Mouse (Mus musculus) bone marrow macrophage, adult 2 months (primary cell): ENCODE measurements around the gene Wbp2. TPM values are rescaled to one million over a fixed set of nuclear protein-coding genes. Genes with fewer than 3 reads are reported as not detected.

Source experiments
- H3K27ac ChIP-seq: 2 replicates; pipeline ENCODE4 v1.5.1; 2012; ENCODE audit warnings: low read depth, low read length; ENCODE audit not compliant: insufficient read depth
- H3K4me1 ChIP-seq: 2 replicates; pipeline ENCODE4 v1.6.1; 2012; ENCODE audit warnings: low read length; ENCODE audit not compliant: control insufficient read depth, insufficient read depth
- H3K4me3 ChIP-seq: 2 replicates; pipeline ENCODE4 v1.5.1; 2012; ENCODE audit warnings: mild to moderate bottlenecking, low read length, moderate library complexity; ENCODE audit not compliant: insufficient read depth
- CTCF ChIP-seq: IDR thresholded peaks from 2 replicates; pipeline ENCODE4 v1.5.1; 2012; ENCODE audit warnings: low read depth, mild to moderate bottlenecking, low read length, moderate library complexity
- POLR2A ChIP-seq: IDR thresholded peaks from 2 replicates; pipeline ENCODE4 v1.6.1; 2012; ENCODE audit warnings: mild to moderate bottlenecking, low read depth, low read length, borderline replicate concordance
- polyA plus RNA-seq: library from polyadenylated mRNA; stranded (reverse); fragments of >200 nt; gene quantifications from 2 replicates; pipeline ENCODE4 v1.2.4, GENCODE M21; 2012; ENCODE audit not compliant: missing spikeins, insufficient read depth, insufficient read length

Wbp2 gene
- polyA plus RNA-seq, 1 experiment = 155 TPM

DNA sequence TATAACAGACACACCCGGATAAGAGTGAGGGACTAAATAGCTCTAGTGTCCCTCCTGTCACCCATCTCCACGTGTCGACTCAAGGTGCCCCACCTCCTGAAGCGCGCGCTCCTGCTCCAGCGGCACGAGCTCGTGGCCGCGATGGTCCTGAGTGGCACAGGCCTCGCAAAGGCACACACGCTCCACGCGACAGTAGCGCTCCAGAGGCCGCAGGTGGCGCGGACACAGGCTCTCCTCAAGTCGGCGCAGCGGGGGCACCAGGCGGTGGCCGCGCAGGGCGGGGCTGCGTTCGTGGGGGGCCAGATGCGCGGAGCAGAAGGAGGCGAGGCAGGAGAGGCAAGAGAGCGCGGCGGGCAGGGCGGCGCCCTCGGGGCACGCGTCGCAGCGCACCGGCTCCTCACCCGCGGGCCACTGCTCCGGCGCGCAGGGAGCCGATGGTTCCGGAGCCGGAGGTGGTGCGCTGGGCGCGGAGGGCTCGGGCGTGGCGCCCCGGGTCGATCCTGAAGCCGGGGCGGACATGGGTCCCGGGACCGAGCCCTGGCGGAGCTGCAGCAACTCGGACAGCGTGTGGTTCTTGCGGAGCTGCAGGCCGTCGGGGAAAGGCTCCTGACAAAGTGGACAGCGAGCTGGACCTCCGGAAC, 22.8 kb upstream of the Wbp2 start:
- Histone ChIP-seq H3K27ac (peak overlapping the region; percentile 99), H3K4me3 (peak overlapping the region; percentile 90), H3K4me1 (peaks cover 24% of the 10 kb centered on the region)
- TF ChIP-seq POLR2A = no peak
- no peak for TF ChIP-seq CTCF

DNA sequence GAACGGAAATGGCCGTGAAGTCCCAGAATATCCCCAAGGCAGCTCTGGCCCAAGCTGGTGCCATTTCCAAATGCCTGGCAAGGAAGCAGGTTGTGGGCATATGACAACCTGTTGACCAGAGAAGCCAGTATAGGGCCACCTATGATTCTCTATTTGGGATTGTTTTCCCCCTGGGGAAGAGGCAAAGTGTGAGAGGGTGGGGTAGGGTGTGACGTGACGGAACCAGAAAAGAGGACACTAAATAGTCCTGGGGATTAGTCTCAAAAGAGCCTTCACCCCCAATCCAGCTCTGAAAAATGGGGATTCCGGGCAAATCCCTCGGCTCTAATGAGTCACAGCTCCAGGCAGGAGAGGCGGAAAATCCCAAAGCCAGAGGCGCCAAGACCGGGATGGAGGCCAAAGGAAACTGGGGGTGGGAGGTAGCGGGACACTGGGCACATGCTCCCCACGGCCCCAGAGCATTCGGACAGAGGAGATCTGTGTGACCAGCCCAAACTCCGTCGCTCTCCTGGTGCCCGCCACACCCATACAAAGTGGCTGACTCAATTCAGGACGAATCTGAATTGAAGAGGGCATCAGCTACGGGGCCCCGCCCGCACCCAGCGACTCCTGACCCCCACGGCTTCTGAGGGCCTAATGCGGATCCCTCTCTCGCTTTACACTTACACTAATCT, 21.8 kb upstream of the Wbp2 start:
- Histone ChIP-seq H3K27ac (no peak overlapping the region), H3K4me3 (peak overlapping the region; percentile 90), H3K4me1 (peaks cover 28% of the 10 kb centered on the region)
- no peak for TF ChIP-seq CTCF

DNA sequence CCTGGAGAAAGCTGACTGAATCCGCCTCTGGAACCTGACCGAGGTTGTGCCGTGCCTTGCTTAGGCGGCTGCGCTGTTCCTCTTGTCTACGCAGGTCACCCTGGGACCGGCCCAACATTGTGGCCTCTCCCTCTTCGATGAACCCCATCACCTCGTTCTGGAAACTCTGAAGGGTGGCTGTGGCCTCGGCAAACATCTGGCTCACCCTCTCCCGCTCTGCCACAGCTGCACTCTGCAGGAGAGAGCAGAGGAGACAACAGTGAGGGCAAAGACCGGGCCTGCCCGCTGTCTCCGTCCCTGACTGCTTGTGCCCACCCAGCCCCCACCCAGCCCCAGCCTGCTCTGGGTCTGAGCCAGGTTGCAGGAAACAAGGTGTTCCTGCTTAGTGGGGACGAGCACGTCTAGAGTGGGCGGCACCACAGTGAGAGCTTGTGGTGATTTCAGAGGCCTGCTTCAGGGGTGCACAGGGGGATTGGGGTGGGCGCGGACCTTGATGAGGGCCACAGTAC, 21.0 kb upstream of the Wbp2 start:
- TF ChIP-seq POLR2A = no peak
- no peak for TF ChIP-seq CTCF
- Histone ChIP-seq H3K27ac (no peak overlapping the region), H3K4me3 (no peak overlapping the region), H3K4me1 (peaks cover 28% of the 10 kb centered on the region)

DNA sequence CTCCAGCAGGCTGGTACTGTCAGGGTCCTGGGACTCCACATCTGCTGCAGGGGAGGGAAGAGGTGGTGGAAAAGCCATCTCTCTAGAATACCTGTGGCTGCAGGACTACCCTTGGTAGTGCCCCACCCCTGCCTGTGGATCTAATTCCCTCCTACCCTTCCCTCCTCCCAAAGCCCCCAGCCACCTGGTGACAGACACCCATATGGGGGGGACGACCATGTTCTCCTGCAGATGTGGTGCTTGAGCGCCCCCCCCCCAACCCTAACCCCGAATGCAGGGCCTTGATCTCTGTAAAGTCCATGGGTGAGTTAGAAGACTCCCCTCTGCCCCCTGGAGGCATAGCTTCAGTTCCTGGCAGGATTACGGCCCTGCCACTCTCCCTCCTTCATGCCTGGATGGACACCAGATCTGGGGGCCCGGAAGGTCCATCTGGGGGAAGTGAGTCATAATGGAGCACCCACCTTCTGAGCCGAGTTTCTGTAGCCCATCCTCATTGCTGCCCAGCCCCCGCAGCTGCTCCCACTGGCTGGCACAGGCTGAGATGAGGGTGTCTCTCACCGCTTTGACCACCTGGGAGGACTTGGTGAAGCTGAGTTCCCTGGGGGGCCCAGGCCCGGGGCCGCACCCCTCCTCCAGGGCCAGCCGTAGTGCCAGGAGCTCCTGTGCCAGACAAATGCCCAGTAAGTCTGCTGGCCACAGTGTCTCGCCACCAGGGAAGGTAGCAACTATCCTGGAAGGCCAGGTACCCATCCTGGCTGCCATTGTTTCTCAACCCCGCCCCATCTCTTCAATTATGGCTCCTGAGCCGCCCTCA, 20.4 kb upstream of the Wbp2 start:
- Histone ChIP-seq H3K4me1 (peaks cover 27% of the 10 kb centered on the region), H3K4me3 (no peak overlapping the region), H3K27ac (no peak overlapping the region)
- TF ChIP-seq CTCF = no peak
- TF ChIP-seq POLR2A = no peak

DNA sequence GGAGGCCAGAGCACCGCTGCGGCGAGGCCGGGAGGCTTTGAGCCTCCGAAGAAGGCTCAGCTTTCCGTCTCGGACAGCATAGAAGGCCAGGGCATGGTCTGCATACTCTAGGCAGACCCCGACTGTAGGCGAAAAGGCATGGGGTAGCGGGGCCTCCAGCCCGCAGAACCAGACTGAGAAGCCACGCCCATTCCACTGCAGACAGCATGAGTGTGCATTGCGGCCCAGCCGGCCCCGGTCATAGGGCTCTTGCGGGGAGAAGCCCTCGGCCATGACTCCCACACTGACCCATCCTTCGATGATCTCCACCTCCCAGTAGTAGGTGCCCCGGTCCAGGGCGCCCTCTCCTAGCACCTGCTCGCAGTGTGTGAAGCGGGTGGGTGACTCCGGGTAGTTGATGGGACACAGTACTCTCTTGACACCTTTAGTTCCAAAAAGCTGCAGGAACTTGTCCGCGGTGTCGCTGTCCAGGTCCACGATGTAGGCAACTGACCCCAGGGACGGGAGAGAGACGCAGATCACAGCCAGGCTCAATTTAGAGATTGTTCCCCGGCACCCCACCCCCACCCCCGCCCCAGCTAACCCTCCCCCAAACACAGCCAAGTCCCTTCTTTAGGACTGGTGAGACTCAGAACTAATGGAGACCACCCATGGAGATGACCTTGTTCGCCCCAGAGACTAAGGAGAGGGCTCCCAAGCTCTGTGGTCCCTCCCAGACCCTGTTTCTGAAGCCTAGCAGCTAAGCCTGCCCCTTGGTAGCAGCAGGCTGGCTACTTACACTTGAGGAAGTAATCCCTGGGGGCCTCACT, 19.6 kb upstream of the Wbp2 start:
- Histone ChIP-seq H3K27ac (no peak overlapping the region), H3K4me1 (peaks cover 19% of the 10 kb centered on the region), H3K4me3 (no peak overlapping the region)
- TF ChIP-seq POLR2A (no peak), CTCF (no peak)

DNA sequence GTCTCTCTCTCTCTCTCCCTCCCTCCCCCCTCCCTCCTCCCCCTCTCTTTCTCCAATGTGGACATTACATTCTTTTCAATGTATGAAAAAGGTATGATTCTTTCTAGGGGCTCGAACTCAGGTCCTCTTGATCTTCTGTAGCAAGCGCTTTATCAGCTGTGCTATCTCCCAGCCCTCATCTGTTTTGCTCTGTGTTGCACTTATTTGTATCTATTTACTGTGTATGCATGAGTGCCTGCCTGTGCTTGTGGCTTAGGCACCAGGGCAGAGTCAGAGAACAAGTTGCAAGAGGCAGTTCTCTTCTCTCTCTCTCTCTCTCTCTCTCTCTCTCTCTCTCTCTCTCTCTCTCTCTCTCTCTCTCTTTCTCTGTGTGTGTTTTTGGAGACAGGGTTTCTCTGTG, 18.3 kb upstream of the Wbp2 start:
- TF ChIP-seq POLR2A (no peak), CTCF (no peak)
- H3K4me1 ChIP-seq = peaks cover 20% of the 10 kb centered on the region
- H3K4me3 ChIP-seq = no peak overlapping the region
- no peak overlapping the region for H3K27ac ChIP-seq

DNA sequence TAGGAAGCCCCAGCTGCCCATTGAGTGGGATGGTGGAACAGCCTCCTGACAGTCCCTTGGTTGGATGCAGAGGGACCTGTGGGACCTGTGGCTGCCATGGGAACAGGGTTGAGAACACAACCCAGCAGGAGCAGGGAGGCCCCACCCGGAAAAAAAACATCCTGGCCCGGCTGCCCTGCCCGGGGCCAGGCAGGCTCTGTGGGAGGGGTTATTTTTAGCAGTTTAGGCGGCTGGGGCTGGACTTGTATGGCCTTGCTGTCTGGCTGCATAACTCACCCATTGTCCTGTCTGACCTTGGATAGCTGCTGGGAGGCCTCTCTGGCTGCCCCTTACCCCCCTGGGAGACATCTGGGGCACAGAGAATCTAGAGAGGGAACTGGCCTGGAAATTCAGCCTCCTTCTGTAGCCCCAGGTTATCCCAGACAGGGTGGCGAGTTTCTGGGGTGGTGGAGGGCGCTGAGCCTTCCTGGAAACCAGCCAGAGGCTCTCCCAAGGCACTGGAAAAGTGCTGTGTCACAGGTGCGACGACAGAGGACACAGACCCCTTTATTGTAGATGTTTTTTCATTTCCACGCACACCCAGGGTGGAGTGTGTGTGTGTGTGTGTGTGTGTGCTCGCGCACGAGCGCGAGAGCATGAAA, 17.3 kb upstream of the Wbp2 start:
- no peak for TF ChIP-seq POLR2A
- no peak for TF ChIP-seq CTCF
- H3K4me3 ChIP-seq = no peak overlapping the region
- H3K4me1 ChIP-seq = peaks cover 23% of the 10 kb centered on the region
- H3K27ac ChIP-seq = no peak overlapping the region

DNA sequence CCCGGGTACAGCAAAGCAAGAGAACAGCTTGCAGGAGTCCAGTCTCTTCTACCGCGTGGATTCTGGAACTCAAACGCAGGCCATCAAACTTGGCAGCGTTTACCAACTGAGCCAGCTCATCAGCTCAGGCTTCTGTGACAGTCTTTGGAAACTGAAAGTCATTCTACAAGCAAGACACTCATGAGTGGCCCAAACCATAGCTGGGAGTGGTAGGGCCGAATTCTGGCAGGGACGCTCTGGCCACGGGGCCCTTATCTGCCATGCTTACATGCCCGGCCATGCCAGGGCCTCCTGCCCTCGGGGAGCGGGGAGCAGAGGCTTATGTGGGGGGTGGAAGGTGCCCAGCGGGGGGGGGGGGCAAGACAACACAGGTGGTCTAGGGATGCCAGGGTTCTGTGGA, 16.8 kb upstream of the Wbp2 start:
- H3K4me3 ChIP-seq = no peak overlapping the region
- no peak for TF ChIP-seq CTCF
- TF ChIP-seq POLR2A = no peak
- H3K27ac ChIP-seq = no peak overlapping the region
- peaks cover 21% of the 10 kb centered on the region for H3K4me1 ChIP-seq

DNA sequence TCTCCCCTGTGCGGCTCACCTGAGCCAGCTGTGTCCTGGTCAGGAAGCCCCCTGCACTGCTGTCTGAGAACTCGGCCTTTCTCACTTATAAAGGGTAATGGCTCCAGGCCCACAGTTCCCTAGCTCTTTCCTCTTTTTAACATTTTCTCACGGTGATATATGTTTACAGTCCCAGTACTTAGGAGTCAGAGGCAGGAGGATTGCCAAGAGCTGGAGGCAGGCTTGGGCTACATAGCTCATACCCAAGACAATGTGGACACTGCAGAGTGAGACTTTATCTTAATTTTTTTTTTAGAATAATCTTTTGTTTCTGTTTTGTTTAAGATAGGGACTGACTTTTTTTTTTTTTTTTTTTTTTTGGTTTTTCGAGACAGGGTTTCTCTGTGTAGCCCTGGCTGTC, 15.7 kb upstream of the Wbp2 start:
- Histone ChIP-seq H3K4me1 (peaks cover 17% of the 10 kb centered on the region), H3K4me3 (no peak overlapping the region), H3K27ac (no peak overlapping the region)
- TF ChIP-seq CTCF (no peak), POLR2A (no peak)
